Mouse (Mus musculus): ENCODE measurements around the gene Psmd5.
"Not testable (repeated sequence)": the region's sequence is repeated elsewhere in the genome, so short reads cannot be mapped to it uniquely, and the experiment has no call there.

DNA sequence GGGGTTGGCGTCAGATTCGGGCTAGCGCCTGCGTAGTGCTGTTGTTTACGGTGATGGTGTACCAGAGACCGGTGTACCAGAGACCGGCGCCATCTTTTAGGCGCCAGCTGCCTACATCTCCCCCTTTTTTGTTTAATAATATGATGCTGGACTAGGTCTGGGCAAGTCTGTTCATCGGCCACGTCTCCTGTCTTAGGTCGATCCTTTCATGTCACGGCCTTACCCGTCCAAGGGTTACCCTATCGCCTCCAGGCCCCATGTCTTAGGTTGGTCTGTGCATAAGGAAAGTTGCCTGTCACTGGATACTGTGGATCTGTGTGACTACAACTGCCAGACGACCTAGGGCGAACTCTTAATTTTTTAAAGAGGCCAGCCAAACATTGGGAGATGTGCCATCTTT is 44.7 kb downstream of the Psmd5 start:
- TF ChIP-seq POLR2A (IDR thresholded peaks at IDR 0.05; ENCODE audit: borderline replicate concordance, low read depth, low read length); CTCF (IDR thresholded peaks at IDR 0.05; ENCODE audit: low read depth, low read length): not testable (repeated sequence)

Measured in bone marrow macrophage, adult 2 months (primary cell).